Mouse (Mus musculus) kidney, adult 10 weeks (tissue): ENCODE measurements around the gene Mcrip2. TPM values are rescaled to one million over a fixed set of nuclear protein-coding genes. Genes with fewer than 3 reads are reported as not detected.

ENCODE experiments used
- polyA plus RNA-seq: library from polyadenylated mRNA; stranded (reverse); fragments of 350-450 nt; fragmentation: Illumina TruSeq; extraction: RNeasy Lipid Tissue Mini Kit (QIAGEN cat#74804); gene quantifications from one replicate; pipeline ENCODE4 v1.2.3, GENCODE M21; 2014; ENCODE audit warnings: low read depth, low replicate concordance

Gene Mcrip2
- 2.5 TPM for polyA plus RNA-seq

DNA sequence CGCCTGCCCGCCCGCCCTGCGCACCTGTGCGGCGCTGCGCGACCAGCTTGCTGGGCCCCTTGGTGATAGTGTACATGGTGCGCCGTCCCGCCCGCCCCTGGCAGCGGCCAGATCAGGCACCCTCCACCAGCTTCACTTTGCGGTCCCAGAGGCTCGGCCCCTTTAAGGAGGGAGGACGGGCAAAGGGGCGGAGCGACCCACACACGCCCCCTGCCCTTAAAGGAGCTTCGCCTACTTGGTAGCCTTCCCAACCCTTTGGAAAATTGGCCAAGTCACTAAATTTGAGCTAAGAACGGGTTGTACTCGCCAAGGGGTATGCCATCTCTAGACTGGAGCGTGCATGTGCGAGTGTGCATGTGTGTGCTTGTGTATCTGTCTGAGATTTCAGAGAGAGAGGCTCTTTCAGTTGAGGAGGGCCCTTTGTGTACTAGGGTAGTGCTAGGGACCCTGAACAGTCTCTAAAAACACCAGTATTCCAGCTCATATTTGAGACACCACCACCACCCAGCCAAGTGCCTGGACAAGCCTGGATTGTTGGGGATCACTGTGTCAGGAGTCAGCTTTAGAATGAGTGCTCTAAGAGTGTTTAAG is at the start of gene Mcrip2:
Mcrip2 (minus strand) TSS at position 164 of the 591 bp plus-strand sequence.

DNA sequence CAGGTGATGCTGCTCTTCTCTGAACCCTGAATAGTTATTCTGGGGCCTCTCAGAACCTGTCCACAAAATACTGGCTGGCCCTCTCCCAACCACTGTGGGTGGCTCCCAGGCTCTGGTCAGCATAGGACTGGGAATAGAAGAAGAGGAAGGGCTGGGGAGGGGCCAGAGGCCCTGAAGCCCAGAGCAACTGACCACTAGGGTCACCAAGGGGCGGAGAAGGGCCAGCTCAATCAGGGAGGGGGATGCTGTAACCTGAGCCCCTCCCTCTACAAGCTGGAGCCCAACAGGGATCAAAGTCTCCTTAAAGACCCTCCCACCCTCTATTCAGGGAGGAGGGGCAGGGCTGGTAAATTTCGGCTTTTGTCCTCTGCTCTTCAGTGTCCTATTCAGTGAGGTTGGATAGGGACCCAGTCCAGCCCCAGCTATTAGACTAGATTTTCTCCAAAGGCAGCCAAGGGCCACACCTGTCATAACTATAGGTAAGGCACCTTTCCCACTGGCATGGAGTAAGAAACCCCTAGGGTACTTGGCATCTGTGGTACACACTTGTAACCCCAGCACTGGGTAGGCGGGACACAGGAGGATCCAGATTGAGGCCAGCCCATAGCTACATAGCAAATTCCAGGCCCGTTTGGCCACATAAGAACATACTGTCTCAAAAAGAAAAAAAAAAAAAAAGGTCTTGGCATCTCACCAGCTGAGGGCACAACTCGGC is 11.8 kb upstream of the Mcrip2 start, which contains the start of gene Wfikkn1:
Wfikkn1 (minus strand) TSS at position 663 of the 715 bp plus-strand sequence.

DNA sequence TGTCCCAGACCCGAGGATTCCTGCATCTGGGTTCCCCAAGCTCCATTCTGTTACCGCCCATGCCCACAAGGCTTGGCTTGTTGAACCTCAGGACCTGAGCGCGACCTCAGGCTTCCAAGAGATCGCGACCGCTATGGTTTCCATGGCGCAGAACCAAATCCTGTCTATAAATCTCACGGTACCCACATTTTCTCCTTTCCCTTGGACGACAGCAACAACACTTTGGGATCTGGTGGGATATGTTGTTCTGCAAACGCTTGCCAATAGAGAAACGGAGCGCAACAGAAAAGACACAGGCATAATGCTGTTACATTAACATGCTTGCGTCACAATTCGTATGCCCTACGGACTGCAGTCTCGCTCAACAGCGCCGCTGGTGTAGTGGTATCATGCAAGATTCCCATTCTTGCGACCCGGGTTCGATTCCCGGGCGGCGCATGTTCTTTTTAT is 6.2 kb upstream of the Mcrip2 start, which contains the start of gene Mettl26:
Mettl26 (plus strand) TSS at position 354 of the 450 bp plus-strand sequence.

DNA sequence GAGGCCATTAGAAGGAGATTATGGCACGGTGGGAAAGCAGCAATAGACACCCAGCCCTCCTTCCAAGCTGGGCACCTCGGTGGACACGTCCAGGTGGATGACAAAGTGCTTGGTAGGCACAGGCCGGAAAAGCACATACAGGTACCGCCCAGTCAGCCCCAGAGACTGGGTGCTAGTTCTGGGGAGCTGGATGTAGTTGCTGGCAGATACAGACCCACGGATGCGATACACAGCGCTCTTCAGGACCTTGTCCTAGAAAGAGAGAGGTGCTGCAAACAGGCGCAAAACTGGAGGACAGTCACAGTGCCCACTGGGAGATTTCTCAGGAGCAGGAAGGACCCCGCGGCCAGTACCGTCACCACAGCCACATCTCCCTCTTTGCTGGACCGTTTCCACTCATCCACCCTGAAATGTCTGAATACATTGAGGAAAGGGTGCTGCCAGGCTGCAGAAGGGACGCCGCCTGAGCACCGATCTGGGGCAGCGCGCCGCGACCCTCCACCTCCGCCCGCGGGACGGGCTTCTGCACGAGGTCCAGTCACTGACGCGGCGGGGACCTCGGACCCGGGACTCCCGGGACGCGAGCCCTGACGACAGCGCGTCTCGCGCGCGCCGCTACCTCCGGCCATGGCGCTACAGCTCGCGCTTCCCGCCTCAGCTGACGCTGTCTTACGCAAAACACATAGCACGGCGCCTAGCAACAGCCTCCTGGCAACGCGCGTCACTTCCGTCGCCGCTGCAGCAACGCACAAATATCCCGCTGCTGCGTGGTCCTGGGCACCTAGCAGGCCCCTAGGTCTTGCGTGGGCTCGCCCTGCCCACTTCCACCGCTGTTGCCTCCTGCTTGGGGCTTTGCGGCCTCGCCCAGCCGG is 7.5 kb downstream of the Mcrip2 start, which contains the start of gene Wdr90:
Wdr90 (minus strand) TSS at position 670 of the 872 bp plus-strand sequence.

DNA sequence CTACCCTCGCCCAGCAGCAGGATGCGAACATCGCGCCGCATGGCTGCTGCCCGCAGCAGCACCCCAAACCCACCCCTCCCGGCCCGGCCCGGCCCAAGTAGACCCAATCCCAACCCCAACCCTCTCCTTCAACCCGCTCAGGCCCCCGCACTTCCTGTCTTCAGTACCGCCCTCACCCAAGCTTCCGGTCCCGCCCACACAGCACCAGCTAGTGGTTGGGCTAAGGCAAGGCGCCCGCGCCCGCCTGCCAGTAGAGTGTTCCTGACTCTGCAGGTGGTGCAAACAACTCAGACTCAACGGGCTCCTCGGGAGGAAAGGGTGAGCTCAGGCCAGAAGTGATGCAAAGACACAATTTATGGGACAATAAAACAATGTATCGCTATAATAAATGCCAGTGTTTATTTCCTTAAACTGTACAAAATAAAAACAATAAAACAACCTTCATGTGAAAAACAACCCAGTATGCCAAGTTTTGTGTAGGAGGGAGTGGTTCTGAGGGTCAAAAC is 24.1 kb downstream of the Mcrip2 start, which contains the start of gene Rhot2:
Rhot2 (minus strand) TSS at position 456 of the 506 bp plus-strand sequence.

DNA sequence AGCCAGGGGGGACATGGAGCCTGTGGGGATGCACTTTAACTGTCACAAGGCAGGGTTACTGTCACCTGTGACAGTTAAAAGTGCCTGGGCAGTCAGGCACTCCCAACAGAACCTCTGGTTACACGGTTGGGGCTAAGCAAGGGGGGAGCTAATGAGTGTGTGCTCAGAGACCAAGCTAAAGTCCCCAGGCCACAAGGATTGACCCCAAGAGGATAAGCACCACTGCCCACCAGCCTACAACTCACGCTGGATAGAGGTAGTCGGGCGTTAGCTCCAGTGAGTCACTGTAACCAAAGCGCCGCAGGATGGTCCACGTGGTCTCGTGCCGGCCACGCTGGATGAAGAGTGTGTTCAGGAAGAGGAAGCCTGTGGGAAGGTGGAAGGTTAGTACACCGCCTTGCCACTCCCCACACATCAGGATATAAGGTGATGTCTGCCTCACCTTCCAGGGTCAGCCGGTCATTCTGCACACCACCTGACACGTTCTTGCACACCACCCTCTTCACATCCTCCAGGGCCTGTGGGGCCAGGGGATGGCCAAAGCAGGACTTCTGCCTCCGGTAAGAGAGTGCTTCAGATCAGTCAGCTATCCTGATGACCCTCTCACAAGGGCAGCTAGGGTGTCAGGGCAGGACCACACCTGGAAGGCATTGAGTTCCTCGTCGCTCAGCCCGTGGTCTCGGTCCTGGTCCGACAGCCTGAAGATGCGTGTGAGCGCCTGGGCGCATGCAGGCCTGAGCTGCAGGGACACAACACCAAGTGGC is 27.3 kb downstream of the Mcrip2 start, which contains the start of gene Gm20683:
Gm20683 (minus strand) TSS at position 647 of the 764 bp plus-strand sequence.

DNA sequence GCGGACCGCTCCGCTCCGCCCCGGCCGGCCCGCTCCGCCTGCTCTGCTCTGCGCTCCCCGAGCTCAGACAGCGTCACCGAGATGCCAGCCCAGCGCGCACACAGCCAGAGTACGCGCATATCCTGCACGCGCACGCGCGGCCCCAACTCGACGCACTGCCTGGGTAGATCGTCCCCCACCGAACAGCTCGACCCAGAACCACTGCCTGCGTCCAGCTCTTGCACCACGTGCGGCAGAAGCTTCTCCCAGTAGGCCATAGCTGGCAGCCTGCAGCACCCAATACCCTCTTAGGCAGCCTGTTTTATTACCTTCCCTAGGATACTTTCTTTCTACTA is 31.5 kb downstream of the Mcrip2 start, which contains the start of gene Rhbdl1:
Rhbdl1 (minus strand) TSS at position 220 of the 335 bp plus-strand sequence.

DNA sequence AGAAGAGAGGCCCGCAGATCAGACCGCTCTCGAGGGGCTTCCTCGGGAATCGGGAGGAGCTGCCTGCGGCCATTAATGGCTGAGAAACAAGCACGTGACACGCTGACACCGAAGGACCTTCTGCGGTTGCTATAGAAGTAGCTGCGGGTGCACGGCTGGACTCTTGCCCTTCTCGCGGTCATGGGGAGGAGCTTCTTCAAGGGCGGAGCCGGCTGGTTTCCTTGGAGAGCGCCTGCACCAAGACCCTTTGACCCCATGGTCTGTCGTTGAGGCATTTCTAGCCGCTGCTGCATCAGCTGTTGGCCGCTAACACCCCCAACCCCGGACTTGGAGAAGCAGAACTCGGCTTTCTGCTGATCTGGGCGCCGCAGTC is 35.3 kb downstream of the Mcrip2 start, which contains the start of gene Stub1:
Stub1 (minus strand) TSS at position 114 of the 373 bp plus-strand sequence.

DNA sequence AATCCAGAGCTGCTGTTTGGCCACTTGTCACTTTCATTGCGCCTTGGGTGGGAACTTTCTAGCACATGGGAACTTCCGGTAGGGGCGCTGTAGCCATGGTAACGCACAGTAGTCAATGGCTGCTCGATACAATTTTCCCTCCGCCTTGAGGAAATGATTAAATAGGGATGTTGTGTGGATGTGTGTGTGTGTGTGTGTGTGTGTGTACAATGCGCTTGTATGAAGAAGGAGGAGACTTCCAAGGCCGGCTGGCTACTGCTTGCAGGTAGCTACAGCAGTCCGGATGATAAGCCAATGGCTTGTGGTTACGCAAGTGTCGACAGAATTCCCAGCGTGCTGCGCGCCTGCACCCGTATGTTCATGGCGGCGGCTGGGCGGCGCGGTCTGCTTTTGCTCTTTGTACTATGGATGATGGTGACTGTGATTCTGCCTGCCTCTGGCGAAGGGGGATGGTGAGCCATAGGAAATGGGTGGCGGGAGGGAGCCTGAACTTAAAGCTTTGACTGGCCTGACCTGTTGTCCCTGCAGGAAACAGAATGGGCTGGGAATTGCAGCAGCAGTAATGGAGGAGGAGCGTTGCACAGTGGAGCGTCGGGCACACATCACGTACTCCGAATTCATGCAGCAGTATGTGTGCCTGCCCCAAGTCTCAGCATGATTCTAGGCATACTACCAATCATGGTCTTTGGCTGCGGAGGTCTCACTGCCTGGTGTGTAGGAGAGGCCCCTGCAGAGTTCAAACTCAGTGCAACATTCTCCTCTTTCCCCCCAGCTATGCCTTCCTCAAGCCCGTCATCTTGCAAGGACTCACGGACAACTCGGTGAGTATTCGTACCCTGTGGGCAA is 39.6 kb downstream of the Mcrip2 start, which contains the start of gene Jmjd8:
Jmjd8 (plus strand) TSS at position 156 of the 846 bp plus-strand sequence.

DNA sequence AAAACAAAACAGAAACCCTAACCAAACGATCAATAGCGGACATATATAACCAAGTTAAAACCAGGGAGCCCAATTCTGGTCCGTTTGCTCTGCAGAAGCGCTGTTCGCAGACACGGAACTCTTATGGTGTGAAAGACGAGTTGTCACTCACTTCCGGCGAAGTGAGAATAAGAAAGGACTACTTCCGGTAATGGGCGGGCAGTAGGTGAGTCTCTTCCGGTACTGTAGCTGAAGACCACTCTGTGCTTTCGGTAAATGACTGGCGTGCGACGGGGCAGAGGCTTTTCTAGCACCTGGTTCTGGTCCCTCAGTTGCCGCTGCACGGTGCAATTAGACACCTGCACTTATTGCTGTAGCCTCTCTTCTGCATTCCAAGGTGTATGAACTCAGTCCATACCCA is 45.1 kb downstream of the Mcrip2 start, which contains the start of gene Wdr24:
Wdr24 (plus strand) TSS at position 176 of the 400 bp plus-strand sequence.

Other genes starting within 250 kb of the Mcrip2 start
- gene Gng13, start 151.6 kb downstream of the Mcrip2 start, polyA plus RNA-seq = not detected
- gene Chtf18, start 141.3 kb downstream of the Mcrip2 start, polyA plus RNA-seq = not detected
- gene Rpusd1, start 141.1 kb downstream of the Mcrip2 start, polyA plus RNA-seq = not detected
- gene Mslnl, start 132.7 kb downstream of the Mcrip2 start, polyA plus RNA-seq = not detected
- gene Msln, start 114.4 kb downstream of the Mcrip2 start, polyA plus RNA-seq = not detected
- gene Narfl, start 95.0 kb downstream of the Mcrip2 start, polyA plus RNA-seq = 2.3 TPM
- not detected for gene Haghl, start 83.1 kb downstream of the Mcrip2 start, polyA plus RNA-seq
- not detected for gene Ccdc78, start 82.2 kb downstream of the Mcrip2 start, polyA plus RNA-seq
- gene Fam173a, start 75.9 kb downstream of the Mcrip2 start, polyA plus RNA-seq = not detected
- not detected for gene AC134908.4, start 73.1 kb downstream of the Mcrip2 start, polyA plus RNA-seq
- gene Metrn, start 71.6 kb downstream of the Mcrip2 start, polyA plus RNA-seq = 0.16 TPM
- gene Fbxl16, start 59.7 kb downstream of the Mcrip2 start, polyA plus RNA-seq = 0.77 TPM
- gene Wdr24, start 45.1 kb downstream of the Mcrip2 start, polyA plus RNA-seq = not detected
- 2.4 TPM for gene Jmjd8, start 39.9 kb downstream of the Mcrip2 start, polyA plus RNA-seq
- gene Stub1, start 35.4 kb downstream of the Mcrip2 start, polyA plus RNA-seq = 5.1 TPM
- gene Rhbdl1, start 31.5 kb downstream of the Mcrip2 start, polyA plus RNA-seq = not detected
- not detected for gene Gm20683, start 27.0 kb downstream of the Mcrip2 start, polyA plus RNA-seq
- 13.8 TPM for gene Rhot2, start 23.9 kb downstream of the Mcrip2 start, polyA plus RNA-seq
- gene Wdr90, start 7.3 kb downstream of the Mcrip2 start, polyA plus RNA-seq = 1.2 TPM
- gene Mettl26, start 6.3 kb upstream of the Mcrip2 start, polyA plus RNA-seq = 56.3 TPM
- gene Wfikkn1, start 12.1 kb upstream of the Mcrip2 start, polyA plus RNA-seq = not detected
- gene Rab40c, start 51.0 kb upstream of the Mcrip2 start, polyA plus RNA-seq = 0.69 TPM
- 56.6 TPM for gene Pigq, start 76.2 kb upstream of the Mcrip2 start, polyA plus RNA-seq
- gene Nhlrc4, start 76.2 kb upstream of the Mcrip2 start, polyA plus RNA-seq = 1.2 TPM
- gene A930017K11Rik, start 83.8 kb upstream of the Mcrip2 start, polyA plus RNA-seq = not detected
- 0.69 TPM for gene Capn15, start 117.0 kb upstream of the Mcrip2 start, polyA plus RNA-seq
- gene Rab11fip3, start 200.8 kb upstream of the Mcrip2 start, polyA plus RNA-seq = 25.0 TPM
- 51.9 TPM for gene Decr2, start 221.6 kb upstream of the Mcrip2 start, polyA plus RNA-seq
- gene Nme4, start 226.8 kb upstream of the Mcrip2 start, polyA plus RNA-seq = 0.85 TPM
- 19.8 TPM for gene Tmem8, start 244.5 kb upstream of the Mcrip2 start, polyA plus RNA-seq